Mouse (Mus musculus) T-helper 2 cell (primary cell): ENCODE measurements around the gene Acsl6.

Experiments
- in situ Hi-C: fragments of 300-600 bp; cut with MboI, MseI; formaldehyde crosslinking; loops from one replicate; pipeline ENCODE4 v1.15.1; 2025; ENCODE audit warnings: high pct_unique_total_duplicates

Gene Acsl6

GRCm38 (mm10) chr11:54303728-54304470, at the start of gene Acsl6:
Gene Acsl6 (plus strand): TSS chr11:54303798.
- in situ Hi-C loops = no loop called here

GRCm38 (mm10) chr11:54254114-54254513, 49.5 kb upstream of the Acsl6 start:
- in situ Hi-C loops = no loop called here

GRCm38 (mm10) chr11:54256624-54257376, 46.8 kb upstream of the Acsl6 start:
- in situ Hi-C loops = loop anchor here (5.0 kb wide), 1 partner anchor 259 kb away; no protein-coding TSS in a partner anchor

- in situ Hi-C loops = loop anchor here (10.0 kb wide), 1 partner anchor 1031 kb away; no protein-coding TSS in a partner anchor
These were observed 40.1 kb upstream of the Acsl6 start for GRCm38 (mm10) chr11:54263405-54264031.

GRCm38 (mm10) chr11:54264542-54264941, 39.1 kb upstream of the Acsl6 start:
- in situ Hi-C loops = loop anchor here (10.0 kb wide), 1 partner anchor 1030 kb away; no protein-coding TSS in a partner anchor

- in situ Hi-C loops = loop anchor here (10.0 kb wide), 1 partner anchor 1028 kb away; no protein-coding TSS in a partner anchor
These were observed 36.4 kb upstream of the Acsl6 start, which contains the start of gene Il3 for GRCm38 (mm10) chr11:54267177-54267576. Gene Il3 (minus strand): TSS chr11:54267277.

- in situ Hi-C loops = loop anchor here (10.0 kb wide), 1 partner anchor 1025 kb away; no protein-coding TSS in a partner anchor
These were observed 34.3 kb upstream of the Acsl6 start for GRCm38 (mm10) chr11:54269191-54269896.

GRCm38 (mm10) chr11:54271437-54271949, 32.1 kb upstream of the Acsl6 start:
- in situ Hi-C loops = no loop called here

- in situ Hi-C loops = loop anchor here (5.0 kb wide), 1 partner anchor 184 kb away; no protein-coding TSS in a partner anchor
These were observed 15.7 kb upstream of the Acsl6 start for GRCm38 (mm10) chr11:54287821-54288453.

- in situ Hi-C loops = loop anchor here (10.0 kb wide), 1 partner anchor 1977 kb away; no protein-coding TSS in a partner anchor
These were observed 11.4 kb upstream of the Acsl6 start for GRCm38 (mm10) chr11:54292163-54292562.

GRCm38 (mm10) chr11:54293980-54294807, 9.4 kb upstream of the Acsl6 start:
- in situ Hi-C loops = loop anchor here (10.0 kb wide), 1 partner anchor 1979 kb away; no protein-coding TSS in a partner anchor

- in situ Hi-C loops = loop anchor here (10.0 kb wide), 1 partner anchor 1981 kb away; no protein-coding TSS in a partner anchor
These were observed 7.6 kb upstream of the Acsl6 start for GRCm38 (mm10) chr11:54295971-54296370.

GRCm38 (mm10) chr11:54296734-54297133, 6.9 kb upstream of the Acsl6 start:
- in situ Hi-C loops = loop anchor here (10.0 kb wide), 1 partner anchor 1982 kb away; no protein-coding TSS in a partner anchor

GRCm38 (mm10) chr11:54297471-54297870, 6.1 kb upstream of the Acsl6 start:
- in situ Hi-C loops = loop anchor here (10.0 kb wide), 1 partner anchor 1983 kb away; no protein-coding TSS in a partner anchor

GRCm38 (mm10) chr11:54298777-54299176, 4.8 kb upstream of the Acsl6 start:
- in situ Hi-C loops = loop anchor here (10.0 kb wide), 1 partner anchor 1984 kb away; no protein-coding TSS in a partner anchor

GRCm38 (mm10) chr11:54301994-54302393, 1.6 kb upstream of the Acsl6 start:
- in situ Hi-C loops = no loop called here

GRCm38 (mm10) chr11:54302606-54303005, 992 bp upstream of the Acsl6 start:
- in situ Hi-C loops = no loop called here

GRCm38 (mm10) chr11:54303076-54303727, 396 bp upstream of the Acsl6 start:
- in situ Hi-C loops = no loop called here

- in situ Hi-C loops = no loop called here
These were observed 874 bp downstream of the Acsl6 start for GRCm38 (mm10) chr11:54304471-54304873.
